Mouse (Mus musculus): ENCODE measurements around the gene Ppp2r3a. TPM values are rescaled to one million over a fixed set of nuclear protein-coding genes. Genes with fewer than 3 reads are reported as not detected.
A peak's percentile ranks its signal among the peaks of the same experiment; 100 is the strongest.

Ppp2r3a gene
- polyA plus RNA-seq, 1 experiment from 2014 or later: 2.6 TPM

DNA sequence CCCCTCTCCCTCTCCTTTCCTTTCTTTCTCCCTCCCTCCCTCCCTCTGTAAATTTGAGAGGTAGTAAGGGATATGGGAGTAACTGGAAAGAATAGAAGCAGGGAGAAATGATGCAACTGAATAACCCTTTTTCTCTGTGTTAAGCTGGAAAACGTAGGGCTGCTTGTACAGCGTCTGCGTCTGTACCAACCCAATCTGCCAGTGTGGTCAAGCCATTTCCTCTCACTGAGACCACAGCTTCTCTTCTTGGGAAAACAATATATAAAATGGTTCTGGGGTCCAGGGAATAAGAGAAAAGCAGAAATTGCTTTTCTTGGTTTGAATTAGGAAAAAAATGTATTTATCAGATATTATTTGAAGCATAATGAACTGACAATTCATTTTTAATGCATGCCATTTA lies 21.6 kb downstream of the Ppp2r3a start:
- Histone ChIP-seq H3K27me3 (ENCODE audit: insufficient read depth, low read length) (no peaks in the 10 kb centered on the region), H3K9ac (replicated peaks) (no peak overlapping the region), H3K4me3 (ENCODE audit: low read depth, low read length) (no peak overlapping the region), H3K36me3 (replicated peaks; ENCODE audit: insufficient read depth, low read length) (no peaks in the 10 kb centered on the region), H3K4me1 (ENCODE audit: insufficient read depth) (no peaks in the 10 kb centered on the region), H3K27ac (ENCODE audit: low read depth) (no peak overlapping the region), H3K4me2 (ENCODE audit: low read depth, low read length) (no peak overlapping the region), H3K9me3 (ENCODE audit: low read length) (no peaks in the 10 kb centered on the region)
- no peak for TF ChIP-seq CTCF (IDR thresholded peaks at IDR 0.05; ENCODE audit: low read depth)
- TF ChIP-seq EP300 (IDR thresholded peaks at IDR 0.05; ENCODE audit: low read depth): no peak
- DNase-seq: no peak
- ATAC-seq: no peak
- WGBS (ENCODE audit: insufficient replicate concordance): 37% methylated on average over 3 of the region's 3 CpGs

DNA sequence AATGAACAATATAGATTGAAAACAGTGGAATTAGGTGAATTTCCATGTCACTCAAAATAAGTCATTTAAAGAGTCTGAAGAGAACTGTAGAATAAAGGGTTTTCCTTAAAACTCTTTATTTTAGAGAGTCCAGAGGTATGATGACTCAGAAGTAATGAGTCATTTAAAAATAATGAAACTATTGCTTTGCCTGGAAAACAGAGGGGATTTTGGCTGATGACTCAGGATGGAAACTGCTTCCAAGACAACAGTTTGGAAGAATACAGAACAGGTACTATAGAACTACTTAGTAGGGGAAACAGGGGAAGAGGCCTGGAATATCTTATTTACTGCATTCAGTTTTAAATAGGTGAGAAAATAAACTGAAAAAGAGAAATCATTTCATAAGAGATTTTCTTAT lies 22.7 kb downstream of the Ppp2r3a start:
- no peaks in the 10 kb centered on the region for H3K4me1 ChIP-seq (ENCODE audit: insufficient read depth)
- H3K9ac ChIP-seq (replicated peaks): no peak overlapping the region
- no peaks in the 10 kb centered on the region for H3K9me3 ChIP-seq (ENCODE audit: low read length)
- TF ChIP-seq EP300 (IDR thresholded peaks at IDR 0.05; ENCODE audit: low read depth) (no peak), CTCF (IDR thresholded peaks at IDR 0.05; ENCODE audit: low read depth) (no peak)
- no peak overlapping the region for H3K4me2 ChIP-seq (ENCODE audit: low read depth, low read length)
- ATAC-seq (no peak), DNase-seq (no peak)
- no peak overlapping the region for H3K4me3 ChIP-seq (ENCODE audit: low read depth, low read length)
- H3K27ac ChIP-seq (ENCODE audit: low read depth): no peak overlapping the region
- H3K27me3 ChIP-seq (ENCODE audit: insufficient read depth, low read length): no peaks in the 10 kb centered on the region
- H3K36me3 ChIP-seq (replicated peaks; ENCODE audit: insufficient read depth, low read length): no peaks in the 10 kb centered on the region

DNA sequence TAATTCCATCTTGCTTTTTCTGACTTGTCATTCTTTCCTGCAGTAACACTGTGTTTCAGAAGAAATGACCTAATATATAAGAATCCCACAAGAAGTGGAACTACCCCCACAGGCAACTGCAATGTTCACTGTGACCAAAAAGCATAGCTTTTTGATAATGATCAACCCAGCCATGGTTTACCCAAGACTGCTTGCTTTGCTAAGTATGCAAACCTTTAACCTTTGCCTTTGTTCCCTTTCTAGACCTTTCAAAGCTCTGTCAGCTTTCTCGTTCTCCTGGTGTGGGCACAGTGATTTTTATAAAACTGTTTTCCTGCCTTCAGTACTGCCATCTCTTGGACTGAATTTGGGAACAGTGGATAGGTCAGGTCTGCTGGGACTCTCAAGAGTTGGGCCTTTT lies 43.6 kb downstream of the Ppp2r3a start:
- DNase-seq (no peak), ATAC-seq (peak; percentile 92)
- no peaks in the 10 kb centered on the region for H3K36me3 ChIP-seq (replicated peaks; ENCODE audit: insufficient read depth, low read length)

DNA sequence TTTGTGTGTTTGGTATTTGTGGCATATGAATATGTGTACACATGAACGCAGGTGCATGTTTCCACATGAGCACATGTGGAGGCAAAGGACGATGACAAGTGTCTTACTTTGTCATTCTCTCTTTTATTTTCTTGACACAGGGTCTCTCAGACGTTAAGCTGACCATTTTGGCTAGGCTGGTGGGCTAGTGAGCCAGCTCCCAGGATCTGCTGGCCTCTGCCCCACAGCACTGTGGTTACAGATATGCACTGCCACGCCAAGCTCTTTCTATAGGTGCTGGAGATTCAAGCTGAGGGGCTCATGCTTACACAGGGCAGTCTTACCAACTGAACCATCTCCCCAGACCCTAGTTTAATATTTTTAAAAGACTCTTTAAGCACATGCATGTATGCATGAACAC lies 45.1 kb downstream of the Ppp2r3a start:
- DNase-seq: no peak
- no peak overlapping the region for H3K4me2 ChIP-seq (ENCODE audit: low read depth, low read length)
- H3K27me3 ChIP-seq (ENCODE audit: insufficient read depth, low read length): no peaks in the 10 kb centered on the region
- H3K4me3 ChIP-seq (ENCODE audit: low read depth, low read length): no peak overlapping the region
- no peak for ATAC-seq
- no peak for TF ChIP-seq EP300 (IDR thresholded peaks at IDR 0.05; ENCODE audit: low read depth)
- no peak for TF ChIP-seq CTCF (IDR thresholded peaks at IDR 0.05; ENCODE audit: low read depth)
- H3K27ac ChIP-seq (ENCODE audit: low read depth): peak overlapping the region; percentile 78
- no peaks in the 10 kb centered on the region for H3K36me3 ChIP-seq (replicated peaks; ENCODE audit: insufficient read depth, low read length)
- 68% methylated on average over 4 of the region's 4 CpGs for WGBS (ENCODE audit: insufficient replicate concordance)
- no peaks in the 10 kb centered on the region for H3K9me3 ChIP-seq (ENCODE audit: low read length)
- H3K4me1 ChIP-seq (ENCODE audit: insufficient read depth): peaks cover 4% of the 10 kb centered on the region; the same call in 1 of the 2 replicates
- no peak overlapping the region for H3K9ac ChIP-seq (replicated peaks)

More for the DNA sequence above, 43.6 kb downstream of the Ppp2r3a start:
- Histone ChIP-seq H3K4me2 (ENCODE audit: low read depth, low read length) (peak overlapping the region; percentile 57), H3K4me3 (ENCODE audit: low read depth, low read length) (no peak overlapping the region), H3K27ac (ENCODE audit: low read depth) (peak overlapping the region; percentile 78), H3K4me1 (ENCODE audit: insufficient read depth) (peaks cover 4% of the 10 kb centered on the region; the same call in 1 of the 2 replicates), H3K9me3 (ENCODE audit: low read length) (no peaks in the 10 kb centered on the region), H3K9ac (replicated peaks) (no peak overlapping the region), H3K27me3 (ENCODE audit: insufficient read depth, low read length) (no peaks in the 10 kb centered on the region)
- peak; percentile 43; the same call in 1 of the 2 replicates for TF ChIP-seq EP300 (IDR thresholded peaks at IDR 0.05; ENCODE audit: low read depth)
- TF ChIP-seq CTCF (IDR thresholded peaks at IDR 0.05; ENCODE audit: low read depth): no peak
- WGBS (ENCODE audit: insufficient replicate concordance): 48% methylated on average over 1 of the region's 1 CpGs

DNA sequence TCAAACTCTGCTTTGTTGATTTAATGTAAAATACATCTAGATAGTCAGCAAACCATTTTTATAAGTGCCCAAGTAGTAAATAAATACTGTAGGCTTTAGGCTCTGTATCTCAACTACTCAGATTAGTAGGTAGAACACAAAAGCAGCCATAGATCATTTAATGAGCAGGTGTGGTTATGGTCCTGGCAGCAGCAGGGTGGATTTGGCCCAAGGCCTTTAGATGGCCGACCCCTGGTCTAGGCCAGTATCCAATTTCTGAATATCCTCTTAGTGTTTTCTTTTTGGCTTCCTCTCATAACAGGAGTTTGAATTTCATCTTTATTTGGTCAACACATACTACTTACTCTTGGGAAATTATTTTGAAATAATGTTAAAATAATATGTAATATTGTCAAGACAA lies 46.4 kb downstream of the Ppp2r3a start:
- no peaks in the 10 kb centered on the region for H3K9me3 ChIP-seq (ENCODE audit: low read length)
- H3K27ac ChIP-seq (ENCODE audit: low read depth): no peak overlapping the region
- no peak overlapping the region for H3K9ac ChIP-seq (replicated peaks)
- ATAC-seq: no peak
- H3K27me3 ChIP-seq (ENCODE audit: insufficient read depth, low read length): no peaks in the 10 kb centered on the region
- peaks cover 4% of the 10 kb centered on the region; the same call in 1 of the 2 replicates for H3K4me1 ChIP-seq (ENCODE audit: insufficient read depth)
- H3K4me3 ChIP-seq (ENCODE audit: low read depth, low read length): no peak overlapping the region
- no peaks in the 10 kb centered on the region for H3K36me3 ChIP-seq (replicated peaks; ENCODE audit: insufficient read depth, low read length)
- WGBS (ENCODE audit: insufficient replicate concordance): 76% methylated on average over 1 of the region's 1 CpGs
- TF ChIP-seq EP300 (IDR thresholded peaks at IDR 0.05; ENCODE audit: low read depth): no peak
- no peak for TF ChIP-seq CTCF (IDR thresholded peaks at IDR 0.05; ENCODE audit: low read depth)
- H3K4me2 ChIP-seq (ENCODE audit: low read depth, low read length): no peak overlapping the region
- DNase-seq: no peak

DNA sequence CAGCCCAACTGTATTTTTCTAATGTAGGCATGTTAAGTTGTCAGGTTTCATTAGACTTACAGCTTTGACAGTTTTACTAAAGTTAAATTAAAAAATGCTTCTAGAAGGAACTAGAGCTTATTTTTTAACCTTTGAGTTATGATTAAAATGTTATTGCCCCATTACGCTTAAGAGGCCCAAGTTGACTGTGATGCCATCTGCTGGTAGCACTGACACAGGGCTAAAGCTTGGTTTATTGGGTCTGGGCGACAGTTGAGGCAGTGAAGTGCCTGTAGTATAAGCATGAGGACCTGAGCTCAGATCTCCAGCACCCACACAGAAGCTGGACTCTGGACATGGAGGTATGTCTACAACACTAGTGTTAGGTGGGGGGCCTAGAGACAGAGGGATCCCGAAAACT lies 47.5 kb downstream of the Ppp2r3a start:
- H3K36me3 ChIP-seq (replicated peaks; ENCODE audit: insufficient read depth, low read length): no peaks in the 10 kb centered on the region
- no peak overlapping the region for H3K4me2 ChIP-seq (ENCODE audit: low read depth, low read length)
- ATAC-seq: no peak
- no peak overlapping the region for H3K9ac ChIP-seq (replicated peaks)
- H3K4me3 ChIP-seq (ENCODE audit: low read depth, low read length): no peak overlapping the region
- H3K27ac ChIP-seq (ENCODE audit: low read depth): no peak overlapping the region
- H3K4me1 ChIP-seq (ENCODE audit: insufficient read depth): peaks cover 4% of the 10 kb centered on the region; the same call in 1 of the 2 replicates
- no peak for TF ChIP-seq EP300 (IDR thresholded peaks at IDR 0.05; ENCODE audit: low read depth)
- peak; percentile 39 for TF ChIP-seq CTCF (IDR thresholded peaks at IDR 0.05; ENCODE audit: low read depth)
- WGBS (ENCODE audit: insufficient replicate concordance): 77% methylated on average over 3 of the region's 3 CpGs
- H3K9me3 ChIP-seq (ENCODE audit: low read length): no peaks in the 10 kb centered on the region
- no peak for DNase-seq
- no peaks in the 10 kb centered on the region for H3K27me3 ChIP-seq (ENCODE audit: insufficient read depth, low read length)

DNA sequence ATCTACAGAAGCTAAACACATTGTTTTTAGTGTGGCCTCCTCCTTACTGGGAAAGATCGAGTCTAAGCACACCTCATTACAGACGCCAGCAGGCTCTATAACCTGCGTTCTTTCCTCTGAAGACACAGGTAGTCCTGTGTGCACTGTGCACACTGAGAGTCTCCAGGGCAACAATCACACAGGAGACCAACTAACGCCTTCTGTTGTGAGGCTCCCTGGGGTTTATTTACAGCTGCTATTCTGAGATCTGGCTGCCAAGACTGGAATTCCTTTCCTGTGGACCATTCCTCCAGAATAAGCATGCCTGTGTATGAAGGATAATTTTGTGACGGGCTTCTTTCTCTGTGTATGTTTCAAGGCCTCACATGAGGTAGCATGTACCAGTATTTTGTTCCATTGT lies 51.0 kb downstream of the Ppp2r3a start:
- Histone ChIP-seq H3K27me3 (ENCODE audit: insufficient read depth, low read length) (no peaks in the 10 kb centered on the region), H3K36me3 (replicated peaks; ENCODE audit: insufficient read depth, low read length) (no peaks in the 10 kb centered on the region), H3K4me3 (ENCODE audit: low read depth, low read length) (no peak overlapping the region), H3K4me2 (ENCODE audit: low read depth, low read length) (no peak overlapping the region), H3K9ac (replicated peaks) (no peak overlapping the region), H3K9me3 (ENCODE audit: low read length) (no peaks in the 10 kb centered on the region), H3K4me1 (ENCODE audit: insufficient read depth) (no peaks in the 10 kb centered on the region), H3K27ac (ENCODE audit: low read depth) (no peak overlapping the region)
- WGBS (ENCODE audit: insufficient replicate concordance): 79% methylated on average over 5 of the region's 5 CpGs
- ATAC-seq: no peak
- DNase-seq: no peak
- TF ChIP-seq CTCF (IDR thresholded peaks at IDR 0.05; ENCODE audit: low read depth) (no peak), EP300 (IDR thresholded peaks at IDR 0.05; ENCODE audit: low read depth) (no peak)
